Mouse (Mus musculus) right cerebral cortex, postnatal 36 days (tissue): ENCODE measurements around the gene Mfsd12.
A peak's percentile ranks its signal among the peaks of the same experiment; 100 is the strongest.

Experiments
- DNase-seq, 2 experiments: peaks; one replicate each; pipeline ENCODE4 v3.0.0; 2022; ENCODE audit warnings: low spot score in 2 of 2, mixed read lengths in 1 of 2

Gene Mfsd12

GRCm38 (mm10) chr10:81356991-81357844 lies at the start of gene Mfsd12:
Gene Mfsd12, plus strand, starts transcription at chr10:81357491.
- DNase-seq: peak; percentile 84

- DNase-seq: no peak
Observed at GRCm38 (mm10) chr10:81309571-81309970, 47.7 kb upstream of the Mfsd12 start.

DNA sequence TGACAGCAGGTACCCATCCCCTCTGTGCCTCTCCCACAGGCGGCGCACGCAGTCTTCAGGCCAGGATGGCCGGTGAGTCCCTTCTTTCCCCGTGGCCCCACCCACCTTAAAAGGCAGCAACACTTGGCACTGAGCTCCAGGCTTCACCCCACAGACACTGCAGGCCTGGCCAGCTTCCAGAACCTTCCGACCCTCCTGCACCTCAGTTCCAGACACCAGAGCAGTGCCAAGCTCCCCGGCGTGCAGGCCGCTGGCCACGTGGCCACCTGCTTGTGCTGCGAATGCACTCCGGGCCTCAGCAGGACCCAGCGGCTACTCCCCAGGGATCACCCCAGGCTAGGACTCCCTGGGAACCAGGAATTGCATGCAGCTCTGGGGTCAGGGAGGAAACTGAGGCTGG lies 43.7 kb upstream of the Mfsd12 start:
- DNase-seq: no peak

DNA sequence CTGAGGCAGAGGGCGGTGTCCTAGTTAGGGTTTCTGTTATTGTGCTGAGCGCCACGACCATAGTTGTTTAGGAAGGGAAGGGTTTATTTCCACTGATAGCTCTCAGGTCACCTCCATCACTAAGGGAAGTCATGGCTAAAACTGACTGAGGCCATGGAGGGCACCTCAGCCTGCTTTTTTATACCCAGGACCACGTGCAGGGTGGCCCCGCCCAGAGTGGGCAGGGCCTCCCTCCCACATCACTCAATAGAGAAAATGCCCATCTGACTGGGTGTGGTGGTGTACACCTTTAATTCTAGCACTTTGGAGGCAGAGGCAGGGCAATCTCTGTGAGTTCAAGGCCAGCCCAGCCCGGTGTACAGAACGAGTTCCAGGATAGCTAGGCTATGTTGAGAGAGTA lies 43.1 kb upstream of the Mfsd12 start:
- no peak for DNase-seq

GRCm38 (mm10) chr10:81315587-81315986 lies 41.7 kb upstream of the Mfsd12 start:
- no peak for DNase-seq

DNA sequence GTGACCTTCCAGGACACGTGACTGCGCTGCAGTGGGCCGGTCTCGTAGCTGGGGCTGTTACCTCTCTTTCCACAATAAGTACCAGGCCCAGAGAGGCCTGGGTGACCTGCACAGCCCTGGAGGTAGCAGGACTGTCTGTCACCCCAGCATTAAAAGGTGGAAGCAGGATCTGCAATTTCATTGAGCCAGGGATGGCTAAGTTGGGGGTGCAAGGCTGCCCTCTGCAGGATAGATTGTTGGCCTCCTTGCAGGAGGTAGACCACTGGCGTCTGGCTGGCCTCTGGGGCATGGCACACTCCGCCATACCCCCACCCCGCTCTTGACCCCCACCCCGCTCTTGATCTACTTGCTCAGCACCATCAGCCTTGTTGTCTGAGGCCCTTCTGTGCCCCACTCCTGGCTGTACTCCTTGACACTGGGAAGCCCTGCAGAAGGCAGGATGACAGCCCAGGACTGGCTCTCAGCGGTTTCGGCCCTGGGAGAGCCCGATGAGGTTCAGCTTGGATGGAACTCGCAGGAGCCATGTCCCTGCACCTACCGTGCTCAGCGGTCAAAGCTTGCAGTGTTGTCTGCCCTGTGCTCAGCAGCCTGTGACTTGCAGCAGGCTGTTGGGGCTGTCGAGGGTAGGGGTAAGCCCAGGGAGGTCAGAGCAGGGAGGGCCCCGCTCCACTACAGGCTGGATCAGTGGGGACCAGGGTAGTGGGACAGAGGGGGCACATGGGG lies 40.8 kb upstream of the Mfsd12 start:
- DNase-seq: no peak

GRCm38 (mm10) chr10:81317273-81317672 lies 40.0 kb upstream of the Mfsd12 start:
- DNase-seq: no peak

- DNase-seq: no peak
Observed at GRCm38 (mm10) chr10:81318589-81319329, 38.5 kb upstream of the Mfsd12 start.

DNA sequence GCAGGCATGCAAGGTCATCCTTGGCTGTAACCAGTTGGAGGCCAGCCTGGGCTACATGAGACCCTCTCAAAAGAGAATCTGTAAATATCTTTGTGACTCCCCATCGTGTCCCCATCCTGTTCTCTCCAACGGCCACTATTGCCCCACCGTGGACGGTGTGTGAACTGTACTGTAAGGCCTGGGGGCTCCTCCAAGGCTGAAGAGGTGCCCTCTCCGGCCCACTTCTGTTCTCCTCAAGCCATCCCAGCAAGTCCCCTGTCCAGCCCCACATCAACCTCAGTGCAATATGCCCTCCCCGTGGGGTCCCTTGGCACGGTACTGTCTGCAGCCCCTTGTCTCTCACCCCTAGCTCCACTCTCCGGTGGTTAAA lies 38.0 kb upstream of the Mfsd12 start:
- DNase-seq: no peak

DNA sequence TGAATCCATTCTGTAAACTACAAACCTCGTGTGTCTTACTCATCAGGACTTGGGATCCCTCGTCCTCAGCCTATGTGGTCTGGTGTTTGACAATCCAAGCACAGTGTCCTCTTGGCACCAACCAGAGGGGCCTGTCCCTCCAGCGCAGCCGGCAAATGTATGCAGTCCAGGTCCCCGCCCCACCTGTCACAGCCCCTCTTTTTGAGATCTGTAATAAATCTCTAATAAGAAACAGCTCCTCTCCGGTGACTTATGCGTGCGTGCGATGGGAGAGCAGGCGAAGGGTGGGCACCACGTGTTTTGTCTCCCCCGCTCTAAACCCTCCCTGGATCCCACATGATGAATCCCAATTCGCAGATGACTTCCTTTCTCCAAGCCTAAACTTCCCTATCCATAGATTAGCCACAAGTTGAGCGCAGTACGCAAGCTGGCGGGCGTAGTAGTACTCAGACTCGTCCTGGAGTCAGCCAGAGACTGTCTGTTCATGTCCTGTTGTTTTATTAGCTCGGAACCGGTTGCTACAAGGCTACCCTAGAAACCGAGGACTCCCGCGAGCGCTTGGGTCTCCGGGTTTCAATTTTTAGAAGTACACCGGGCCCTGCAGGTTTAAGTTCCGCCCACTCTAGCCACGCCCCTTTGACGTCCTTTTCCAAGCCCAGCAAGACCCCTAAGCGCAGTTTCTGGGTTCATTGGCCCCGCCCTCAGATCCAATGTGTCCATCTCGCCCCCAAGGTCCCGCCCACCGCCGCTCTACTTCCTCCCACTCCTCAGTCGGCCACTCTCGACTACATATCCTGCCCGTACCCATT lies 37.3 kb upstream of the Mfsd12 start:
- DNase-seq: no peak

- DNase-seq: peak; percentile 99 to 100
Observed at GRCm38 (mm10) chr10:81320550-81321347, 36.5 kb upstream of the Mfsd12 start, which contains the start of gene Cactin. Gene Cactin, plus strand, starts transcription at chr10:81321103.

- no peak for DNase-seq
Observed at GRCm38 (mm10) chr10:81321436-81321835, 35.9 kb upstream of the Mfsd12 start.

DNA sequence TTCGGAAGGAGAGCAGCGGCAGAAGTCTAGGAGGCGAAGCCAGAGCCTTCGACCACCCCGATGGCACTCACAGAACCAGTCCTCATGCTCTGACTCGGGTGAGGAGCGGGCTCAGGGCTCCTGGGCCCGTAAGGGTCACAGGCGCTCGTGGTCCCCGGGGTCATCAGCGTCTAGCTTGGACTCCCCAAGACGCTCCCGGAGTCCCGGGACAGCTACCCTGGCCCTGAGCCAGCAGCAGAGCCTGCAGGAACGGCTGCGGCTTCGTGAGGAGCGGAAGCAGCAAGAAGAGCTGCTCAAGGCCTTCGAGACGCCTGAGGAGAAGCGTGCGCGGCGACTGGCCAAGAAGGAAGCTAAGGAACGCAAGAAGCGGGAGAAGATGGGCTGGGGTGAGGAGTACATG lies 34.8 kb upstream of the Mfsd12 start:
- no peak for DNase-seq

DNA sequence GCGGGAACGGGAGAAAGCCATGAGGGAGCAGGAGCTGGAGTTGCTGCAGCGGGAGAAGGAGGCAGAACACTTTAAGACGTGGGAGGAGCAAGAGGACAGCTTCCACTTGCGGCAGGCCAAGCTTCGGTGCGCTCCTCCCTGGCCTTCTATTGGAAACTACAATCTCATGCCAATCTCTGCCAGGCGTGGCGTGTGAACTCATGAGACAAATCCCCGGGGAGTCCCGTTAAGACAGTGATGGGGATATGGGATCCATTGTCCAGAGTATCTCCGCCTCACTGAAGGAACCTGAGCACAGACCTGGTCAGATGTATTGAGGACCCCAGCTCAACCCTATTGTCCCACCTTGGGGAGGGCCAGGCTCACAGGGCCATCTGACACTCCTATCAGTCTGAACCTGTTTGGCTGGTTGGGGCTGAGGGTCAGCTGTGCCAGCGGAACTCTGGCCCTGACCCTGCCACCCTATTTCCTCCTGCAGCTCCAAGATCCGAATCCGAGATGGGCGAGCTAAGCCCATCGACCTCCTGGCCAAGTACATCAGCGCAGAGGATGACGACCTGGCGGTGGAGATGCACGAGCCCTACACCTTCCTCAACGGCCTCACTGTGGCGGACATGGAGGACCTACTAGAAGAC lies 34.0 kb upstream of the Mfsd12 start:
- DNase-seq: no peak

DNA sequence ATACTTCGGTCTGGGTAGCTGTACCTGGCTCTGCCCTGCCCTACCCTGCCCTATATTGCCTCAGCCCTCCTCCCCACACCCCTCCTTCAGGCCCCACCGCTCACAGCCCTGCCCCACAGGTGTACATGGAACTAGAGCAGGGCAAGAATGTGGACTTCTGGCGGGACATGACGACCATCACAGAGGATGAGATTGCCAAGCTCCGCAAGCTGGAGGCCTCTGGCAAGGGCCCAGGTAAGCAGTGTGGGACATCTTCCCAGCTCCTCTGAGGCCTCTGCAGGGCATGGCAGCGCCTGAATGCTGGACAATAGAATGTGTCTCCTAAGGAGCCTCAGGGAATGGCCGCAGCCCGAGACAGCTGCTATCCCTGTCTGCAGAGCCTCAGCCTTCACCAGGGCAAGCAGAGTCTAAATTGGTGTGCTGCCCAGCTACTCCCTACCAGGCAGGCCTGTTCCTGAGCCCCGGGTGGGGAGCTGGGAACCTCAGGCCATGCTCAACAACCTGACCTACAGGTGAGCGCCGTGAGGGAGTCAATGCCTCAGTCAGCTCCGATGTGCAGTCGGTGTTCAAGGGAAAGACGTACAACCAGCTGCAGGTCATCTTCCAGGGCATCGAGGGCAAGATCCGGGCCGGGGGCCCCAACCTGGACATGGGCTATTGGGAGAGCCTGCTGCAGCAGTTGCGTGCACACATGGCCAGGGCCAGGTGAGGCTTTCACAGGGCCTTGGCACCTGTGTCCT lies 33.3 kb upstream of the Mfsd12 start:
- DNase-seq: no peak

DNA sequence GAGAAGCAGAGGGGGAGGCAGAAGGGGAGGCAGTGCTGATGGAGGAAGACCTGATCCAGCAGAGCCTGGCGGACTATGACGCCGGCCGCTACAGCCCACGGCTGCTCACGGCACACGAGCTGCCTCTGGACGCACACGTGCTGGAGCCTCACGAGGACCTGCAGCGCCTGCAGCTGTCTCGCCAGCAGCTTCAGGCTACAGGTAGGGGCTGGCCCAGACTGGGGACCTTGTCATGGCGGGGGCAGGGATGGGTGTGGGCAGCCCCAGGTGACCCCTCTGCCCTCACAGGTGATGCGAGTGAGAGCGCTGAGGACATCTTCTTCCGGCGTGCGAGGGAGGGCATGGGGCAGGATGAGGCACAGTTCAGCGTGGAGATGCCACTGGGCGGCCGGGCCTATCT lies 32.1 kb upstream of the Mfsd12 start:
- DNase-seq: no peak

DNA sequence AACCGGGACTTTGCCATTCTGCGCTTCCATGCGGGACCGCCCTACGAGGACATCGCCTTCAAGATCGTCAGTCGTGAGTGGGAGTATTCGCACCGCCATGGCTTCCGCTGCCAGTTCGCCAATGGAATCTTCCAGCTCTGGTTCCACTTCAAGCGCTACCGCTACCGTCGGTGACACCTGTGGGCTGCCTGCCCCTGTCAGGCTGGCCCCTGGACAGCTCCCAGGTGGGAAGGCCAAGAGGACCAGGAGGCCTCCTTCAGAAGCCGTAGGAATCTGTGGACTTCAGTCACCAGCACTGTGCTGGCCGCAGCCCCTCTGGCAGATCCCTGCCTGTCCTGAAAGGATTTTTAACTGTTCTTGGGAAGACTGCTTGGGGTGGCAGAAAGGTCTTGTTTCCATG lies 31.5 kb upstream of the Mfsd12 start:
- no peak for DNase-seq

DNA sequence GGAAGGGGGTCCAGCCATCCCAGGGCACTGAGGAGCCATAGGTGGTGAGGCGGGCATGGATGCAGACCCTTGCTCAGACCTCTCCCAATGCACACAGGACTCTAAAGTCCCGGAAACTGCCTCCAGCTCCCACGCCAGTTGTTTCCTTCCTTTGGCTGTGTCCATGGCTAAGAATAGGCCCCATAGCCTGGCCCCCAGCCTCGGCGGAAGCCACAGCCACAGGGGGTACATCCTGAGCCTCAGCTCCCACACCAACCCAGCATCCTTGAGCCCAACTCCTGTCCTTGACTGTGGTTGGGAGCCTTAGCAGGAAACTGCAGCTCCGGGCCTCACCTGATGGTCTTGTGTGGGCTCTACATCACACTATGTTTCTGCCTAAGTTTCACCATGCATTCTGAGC lies 30.4 kb upstream of the Mfsd12 start:
- no peak for DNase-seq

GRCm38 (mm10) chr10:81327959-81328358 lies 29.3 kb upstream of the Mfsd12 start:
- DNase-seq: no peak

GRCm38 (mm10) chr10:81328386-81328785 lies 28.9 kb upstream of the Mfsd12 start, which contains the start of gene Tbxa2r:
Gene Tbxa2r, plus strand, starts transcription at chr10:81328731.
- no peak for DNase-seq
